Mouse (Mus musculus) fat pad, adult 2 months (tissue): ENCODE measurements around the gene Rd3.

Experiments used
- DNase-seq: peaks from one replicate; pipeline ENCODE4 v3.0.0-alpha.2; 2011; ENCODE audit warnings: low read depth, low spot score; ENCODE audit errors: extremely low read depth

Gene Rd3

GRCm38 (mm10) chr1:191977187-191977586 lies at the start of gene Rd3:
Gene Rd3, plus strand, starts transcription at chr1:191977370.
- no peak for DNase-seq

GRCm38 (mm10) chr1:191928345-191928744 lies 48.8 kb upstream of the Rd3 start:
- DNase-seq, result no peak

DNA sequence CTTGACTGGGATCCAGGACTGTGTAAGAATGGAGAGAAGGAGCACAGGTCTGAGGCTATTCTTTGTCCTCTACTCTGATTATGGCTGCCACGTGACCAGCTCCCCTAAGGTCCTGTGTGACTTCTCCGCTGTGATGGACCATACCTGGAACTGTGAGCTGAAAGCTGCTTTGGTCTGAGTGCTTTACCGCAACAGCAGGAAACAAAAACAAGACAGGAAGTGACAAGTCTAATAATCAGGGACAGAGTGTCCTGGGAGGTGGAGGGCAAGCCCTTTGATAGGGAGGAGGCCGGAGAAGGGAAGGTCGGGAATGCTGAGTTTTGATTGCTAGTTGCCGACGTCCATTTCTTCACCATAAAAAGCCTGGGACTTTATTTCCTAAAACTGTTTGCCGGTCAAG lies 48.1 kb upstream of the Rd3 start:
- no peak for DNase-seq

- DNase-seq, result no peak
Measured at GRCm38 (mm10) chr1:191929897-191930524, 47.2 kb upstream of the Rd3 start.

GRCm38 (mm10) chr1:191930525-191931105 lies 46.6 kb upstream of the Rd3 start:
- no peak for DNase-seq

GRCm38 (mm10) chr1:191932286-191932985 lies 44.7 kb upstream of the Rd3 start:
- no peak for DNase-seq

DNA sequence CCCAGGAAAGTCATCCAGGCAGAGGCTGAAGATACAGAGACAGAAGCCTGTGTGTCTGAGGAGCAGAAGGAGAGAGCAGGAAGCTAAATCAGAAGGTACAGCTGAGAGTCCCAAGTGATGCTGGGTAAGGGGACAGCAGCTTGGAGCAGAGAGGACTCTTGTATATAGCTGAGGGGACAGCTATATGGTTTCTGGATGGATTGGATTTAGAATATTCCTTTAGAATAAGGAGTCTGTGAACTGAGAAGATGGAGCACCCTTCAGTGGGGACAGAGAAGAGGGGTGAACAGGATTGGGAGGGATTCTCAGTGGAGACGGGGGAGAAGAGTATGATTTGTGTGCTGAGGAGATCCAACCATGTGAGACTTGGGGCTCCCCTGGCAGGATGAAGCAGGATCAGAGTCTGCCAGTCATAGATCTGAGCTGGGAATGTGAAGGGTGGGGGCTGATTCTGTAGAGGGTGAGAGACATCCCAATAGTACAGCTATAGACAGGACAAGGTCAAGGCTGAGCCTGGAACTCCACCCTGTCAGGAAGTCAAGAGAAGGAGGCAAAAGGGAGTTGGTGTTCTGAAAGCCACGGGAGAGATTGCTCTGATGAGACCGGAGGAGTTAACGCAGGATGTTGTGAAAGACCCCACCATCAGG lies 44.1 kb upstream of the Rd3 start:
- no peak for DNase-seq

DNA sequence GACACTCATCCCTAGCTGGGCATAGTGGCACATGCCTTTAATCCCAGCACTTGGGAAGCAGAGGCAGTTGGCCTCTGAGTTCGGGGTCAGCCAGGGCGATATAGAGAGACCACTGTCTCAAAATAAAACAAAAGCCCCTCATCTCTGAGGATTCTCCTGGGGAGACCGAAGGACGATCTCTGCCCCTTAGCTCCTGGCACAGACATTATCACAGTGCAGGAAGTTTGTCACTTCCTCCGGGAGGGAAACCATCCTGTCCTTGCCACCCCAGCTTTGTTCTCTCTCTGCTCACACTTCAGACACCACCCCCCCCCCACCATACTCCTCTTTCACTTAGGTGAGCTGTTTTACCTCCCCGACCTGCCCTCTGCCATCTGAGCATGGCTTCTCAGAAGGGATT lies 33.5 kb upstream of the Rd3 start:
- no peak for DNase-seq

DNA sequence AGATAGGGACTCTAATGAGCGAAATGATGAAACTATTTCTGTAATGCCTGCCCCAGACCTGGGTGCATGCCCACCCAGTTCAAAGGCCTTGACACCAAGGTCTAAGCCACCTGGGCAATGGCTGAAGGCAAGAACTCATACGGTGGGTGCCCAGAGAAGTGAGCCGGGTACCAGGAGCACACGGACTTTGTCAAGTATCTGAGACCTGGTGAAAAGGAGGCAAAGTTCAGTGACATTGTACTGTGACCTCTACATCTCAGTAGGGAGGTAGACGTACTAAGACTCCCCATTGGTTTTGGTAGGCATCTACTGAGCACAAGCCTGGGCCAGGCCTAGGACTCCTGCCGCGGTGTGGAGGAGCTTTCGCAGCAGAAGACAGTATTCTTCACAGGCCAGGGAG lies 31.8 kb upstream of the Rd3 start:
- no peak for DNase-seq

DNA sequence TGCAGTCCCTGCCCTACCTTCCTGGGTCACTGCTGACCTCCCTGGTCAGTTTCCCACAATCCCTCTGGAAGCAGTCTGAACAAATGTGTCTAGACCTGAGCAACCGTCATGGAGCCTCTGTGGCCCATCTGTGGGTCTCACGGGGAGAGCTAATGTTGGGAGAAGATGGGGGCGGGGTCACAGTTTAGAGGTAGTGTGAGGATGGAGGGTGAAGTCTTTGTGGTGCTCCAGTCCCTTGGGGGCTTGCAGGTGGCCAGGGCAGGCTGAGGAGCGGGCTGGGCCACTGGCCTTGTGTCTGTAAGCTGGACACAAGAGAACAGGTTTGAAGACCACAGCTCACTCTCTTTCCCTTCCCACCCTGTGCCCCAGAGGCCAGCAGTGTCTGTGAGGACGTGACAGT lies 31.4 kb upstream of the Rd3 start:
- DNase-seq, result no peak

GRCm38 (mm10) chr1:191946261-191946660 lies 30.9 kb upstream of the Rd3 start:
- no peak for DNase-seq

- DNase-seq, result no peak
Measured at GRCm38 (mm10) chr1:191946835-191947234, 30.3 kb upstream of the Rd3 start.

DNA sequence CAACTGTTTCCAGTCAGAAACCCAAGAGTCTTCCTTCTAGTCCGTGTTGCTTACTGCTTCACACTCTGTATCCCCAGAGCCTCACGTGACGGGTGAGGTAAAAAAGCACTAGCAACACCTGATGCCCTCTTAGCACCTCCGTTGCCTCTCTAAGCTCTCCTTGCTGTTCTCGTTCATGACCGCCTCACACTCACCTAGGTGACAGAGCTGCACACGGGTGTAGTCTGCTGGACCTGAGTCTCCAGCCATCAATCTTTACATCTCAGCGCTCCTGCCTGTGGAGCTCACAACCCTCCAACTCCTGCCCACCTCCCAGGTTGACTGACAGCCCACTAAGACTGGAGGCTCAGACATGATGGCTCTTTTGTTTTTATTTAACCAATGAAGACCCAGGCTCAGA lies 29.4 kb upstream of the Rd3 start:
- DNase-seq, result no peak

DNA sequence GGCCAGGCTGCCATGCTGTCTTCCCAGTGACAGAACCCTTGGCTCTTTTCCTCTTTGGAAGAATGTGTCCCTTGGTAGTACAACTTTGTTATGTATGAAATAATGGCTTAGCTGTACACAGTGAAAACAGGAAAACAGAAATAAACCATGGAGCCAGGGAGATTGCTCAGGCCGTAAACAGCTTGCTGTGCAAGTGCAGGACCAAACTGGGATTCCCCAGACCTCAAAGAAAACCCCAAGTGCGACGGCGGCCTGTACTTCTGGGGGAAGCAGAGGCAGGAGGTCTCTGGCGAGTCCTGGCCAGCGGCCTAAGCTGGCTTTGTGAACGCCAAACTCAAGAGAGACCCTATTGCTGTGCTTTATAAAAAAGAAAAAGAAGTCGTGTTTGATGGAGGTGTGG lies 28.6 kb upstream of the Rd3 start:
- no peak for DNase-seq

GRCm38 (mm10) chr1:191950611-191951010 lies 26.6 kb upstream of the Rd3 start:
- DNase-seq, result no peak

DNA sequence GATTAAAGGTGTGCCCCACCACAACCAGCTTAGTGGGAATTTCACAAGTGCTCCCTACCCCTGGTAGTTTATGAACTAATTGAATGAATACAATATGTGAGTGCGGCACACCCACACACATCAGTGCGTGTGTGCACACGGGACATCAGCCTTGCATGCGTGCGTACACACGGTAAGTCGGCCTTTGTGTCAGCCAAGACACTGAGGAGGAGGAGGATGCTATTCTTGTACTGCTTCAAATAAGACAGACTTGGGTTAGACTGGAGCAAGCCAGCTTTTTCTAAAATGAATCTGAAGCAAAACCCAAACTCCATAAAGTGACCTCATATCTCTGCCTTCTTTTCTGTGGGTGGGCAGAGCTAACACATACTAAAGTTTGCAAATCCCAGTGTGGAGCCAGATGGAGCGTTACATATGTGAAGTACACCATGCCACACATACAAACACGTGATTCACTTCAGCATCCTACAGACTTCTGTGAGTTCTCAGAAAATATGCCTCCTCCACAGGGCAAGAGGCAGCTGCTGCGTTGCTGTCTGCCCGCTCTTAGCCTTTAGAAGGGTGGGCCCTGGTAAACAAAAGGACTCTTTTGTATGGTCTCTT lies 24.3 kb upstream of the Rd3 start:
- no peak for DNase-seq

DNA sequence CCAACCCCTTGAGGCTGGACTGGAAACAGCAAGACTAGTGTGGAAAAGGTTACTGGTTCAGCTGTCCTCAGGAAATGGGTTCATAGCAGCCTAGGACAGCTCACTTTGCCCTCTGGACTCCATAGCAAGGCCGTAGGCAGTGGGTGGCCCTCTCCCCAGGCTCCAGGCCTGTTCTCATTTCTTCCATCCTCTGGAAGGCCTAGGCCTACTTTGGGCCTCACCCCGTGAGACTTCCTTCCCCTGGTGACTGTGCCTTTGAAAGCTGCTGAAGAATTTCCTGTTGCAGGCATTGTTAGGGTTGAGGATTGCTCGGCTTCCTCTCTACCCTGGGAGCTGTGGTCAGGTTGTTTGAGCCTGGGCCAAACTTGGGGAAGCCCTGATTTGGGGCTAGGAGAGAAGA lies 22.1 kb upstream of the Rd3 start:
- no peak for DNase-seq

DNA sequence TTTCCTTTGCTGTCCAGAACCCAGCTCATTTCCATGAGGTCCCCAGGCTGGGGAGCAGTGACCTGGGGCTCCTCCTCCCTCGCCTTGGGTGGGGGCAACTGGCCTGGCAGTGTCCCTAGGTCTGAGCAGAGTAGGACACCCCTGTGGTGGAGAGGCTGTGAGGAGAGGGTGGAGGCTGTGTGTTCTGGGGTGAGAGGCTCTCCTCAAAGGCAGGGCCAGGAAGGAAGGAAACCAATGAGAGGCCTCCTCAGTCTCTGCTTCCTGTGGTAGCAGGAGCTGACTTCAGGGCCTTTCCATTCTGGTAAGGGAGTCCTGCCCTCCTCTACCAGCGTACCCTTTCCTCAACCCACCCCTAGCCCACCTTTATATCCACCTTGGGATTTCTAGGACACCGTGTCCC lies 20.9 kb upstream of the Rd3 start:
- no peak for DNase-seq

GRCm38 (mm10) chr1:191956871-191957270 lies 20.3 kb upstream of the Rd3 start:
- no peak for DNase-seq

DNA sequence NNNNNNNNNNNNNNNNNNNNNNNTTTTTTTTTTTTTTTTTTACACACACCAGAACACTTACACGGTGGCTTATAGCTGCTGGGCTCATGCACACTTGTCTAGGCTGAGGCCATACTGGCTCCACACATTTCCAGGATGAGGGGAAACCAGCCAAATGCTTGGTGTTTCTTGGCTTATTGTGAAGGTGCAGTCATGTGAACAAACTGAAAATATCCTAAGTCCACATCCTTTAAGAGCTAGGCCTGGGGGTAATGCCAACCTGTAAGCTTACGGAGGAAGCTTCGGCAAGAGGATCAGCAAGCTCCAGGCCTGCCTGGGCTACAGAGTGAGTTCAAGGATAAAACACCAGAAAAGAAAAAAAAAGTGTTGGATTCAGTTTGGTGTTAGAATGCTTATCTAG lies 19.8 kb upstream of the Rd3 start:
- no peak for DNase-seq

- DNase-seq, result no peak
Measured at GRCm38 (mm10) chr1:191960946-191961345, 16.2 kb upstream of the Rd3 start.

- DNase-seq, result no peak
Measured at GRCm38 (mm10) chr1:191963413-191963812, 13.8 kb upstream of the Rd3 start.
